Mouse (Mus musculus): ENCODE results near the gene Peg12. TPM values are rescaled to one million over a fixed set of nuclear protein-coding genes. Genes with fewer than 3 reads are reported as not detected.

Peg12 gene
- polyA plus RNA-seq, 1 experiment from 2014 or later, result 48.5 TPM

DNA sequence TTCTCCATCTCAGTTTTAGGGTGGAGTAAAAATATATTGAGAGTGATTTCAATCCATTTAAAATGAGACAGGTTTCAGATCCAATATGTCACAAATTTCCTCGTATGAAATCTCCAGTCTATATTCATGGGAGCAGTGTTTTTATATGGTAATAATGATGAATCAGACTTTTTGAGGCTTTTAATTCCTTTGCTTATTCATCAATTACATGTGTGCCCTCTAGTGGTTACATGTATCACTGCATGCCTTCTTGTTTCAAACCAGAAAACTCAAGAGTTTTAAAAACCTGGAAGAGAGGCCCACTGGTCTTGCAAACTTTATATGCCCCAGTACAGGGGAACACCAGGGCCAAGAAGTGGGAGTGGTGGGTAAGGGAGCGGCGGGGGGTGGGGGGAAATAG is 31.1 kb downstream of the Peg12 start:
- Histone ChIP-seq H3K9me3 (replicated peaks; ENCODE audit: control insufficient read depth, low read length) (no peaks in the 10 kb centered on the region), H3K4me1 (ENCODE audit: control insufficient read depth, insufficient read depth, low read length) (no peaks in the 10 kb centered on the region), H3K27ac (replicated peaks; ENCODE audit: low read depth, low read length) (no peak overlapping the region), H3K4me2 (ENCODE audit: low read depth, low read length) (no peak overlapping the region), H3K4me3 (ENCODE audit: low read depth, low read length) (no peak overlapping the region), H3K36me3 (replicated peaks; ENCODE audit: control insufficient read depth, insufficient read depth, low read depth, low read length) (no peaks in the 10 kb centered on the region), H3K27me3 (ENCODE audit: control insufficient read depth, insufficient read depth, low read length) (no peaks in the 10 kb centered on the region), H3K9ac (replicated peaks; ENCODE audit: low read length) (no peak overlapping the region)
- ATAC-seq (replicated peaks; ENCODE audit: insufficient number of reproducible peaks, low FRiP score, low TSS enrichment, low read depth), result no peak
- peak; percentile 41 for DNase-seq (ENCODE audit: low spot score)
- WGBS, result 37% methylated on average over 3 of the region's 3 CpGs

DNA sequence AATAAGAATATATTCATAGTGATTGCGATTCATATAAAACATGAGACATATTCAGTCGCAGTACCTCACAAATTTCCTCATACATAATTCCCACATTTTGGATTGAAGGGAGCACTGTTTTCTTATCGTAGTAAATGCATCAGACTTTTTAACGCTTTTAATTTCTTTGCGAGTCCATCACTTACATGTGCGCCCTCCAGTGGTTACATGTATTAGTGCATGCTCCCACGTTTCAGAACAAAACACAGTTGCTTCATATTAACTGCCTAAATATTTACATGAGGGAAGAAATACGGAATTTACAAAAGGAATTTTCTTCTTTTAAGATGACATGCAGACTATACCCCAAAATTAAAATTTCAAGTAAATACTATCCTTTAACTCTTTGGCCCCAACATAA is 36.0 kb downstream of the Peg12 start:
- H3K4me2 ChIP-seq (ENCODE audit: low read depth, low read length), result no peak overlapping the region
- no peaks in the 10 kb centered on the region for H3K9me3 ChIP-seq (replicated peaks; ENCODE audit: control insufficient read depth, low read length)
- no peaks in the 10 kb centered on the region for H3K36me3 ChIP-seq (replicated peaks; ENCODE audit: control insufficient read depth, insufficient read depth, low read depth, low read length)
- no peaks in the 10 kb centered on the region for H3K27me3 ChIP-seq (ENCODE audit: control insufficient read depth, insufficient read depth, low read length)
- no peak overlapping the region for H3K9ac ChIP-seq (replicated peaks; ENCODE audit: low read length)
- ATAC-seq (replicated peaks; ENCODE audit: insufficient number of reproducible peaks, low FRiP score, low TSS enrichment, low read depth) (no peak), DNase-seq (ENCODE audit: low spot score) (peak; percentile 63)
- no peak overlapping the region for H3K27ac ChIP-seq (replicated peaks; ENCODE audit: low read depth, low read length)
- no peak overlapping the region for H3K4me3 ChIP-seq (ENCODE audit: low read depth, low read length)
- 23% methylated on average over 8 of the region's 8 CpGs for WGBS
- no peaks in the 10 kb centered on the region for H3K4me1 ChIP-seq (ENCODE audit: control insufficient read depth, insufficient read depth, low read length)

DNA sequence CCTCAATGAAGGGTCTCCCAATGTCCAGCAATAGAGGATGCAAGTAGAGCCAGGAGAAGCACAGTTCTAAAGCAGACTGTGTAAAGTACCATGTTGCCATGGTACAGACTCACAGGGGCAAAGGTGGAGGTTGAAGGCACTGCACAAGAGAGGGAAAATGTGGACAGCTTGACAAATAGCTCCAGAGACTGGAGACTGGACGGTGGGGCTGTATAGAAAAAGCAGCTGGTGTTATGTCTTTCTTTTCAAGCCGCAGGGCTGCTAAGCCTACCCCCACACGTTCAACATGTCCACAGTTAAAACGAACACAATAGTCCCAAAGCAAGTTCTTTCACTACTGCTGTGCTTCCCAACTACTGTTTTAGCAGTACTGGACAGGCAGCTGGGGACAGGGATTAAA is 41.1 kb downstream of the Peg12 start:
- H3K9me3 ChIP-seq (replicated peaks; ENCODE audit: control insufficient read depth, low read length), result no peaks in the 10 kb centered on the region
- ATAC-seq (replicated peaks; ENCODE audit: insufficient number of reproducible peaks, low FRiP score, low TSS enrichment, low read depth) (0 out of 2 replicates have a peak, but pooled peaks have one; percentile 30), DNase-seq (ENCODE audit: low spot score) (no peak)
- no peaks in the 10 kb centered on the region for H3K27me3 ChIP-seq (ENCODE audit: control insufficient read depth, insufficient read depth, low read length)
- WGBS, result 58% methylated on average over 4 of the region's 4 CpGs
- H3K27ac ChIP-seq (replicated peaks; ENCODE audit: low read depth, low read length), result no peak overlapping the region
- no peak overlapping the region for H3K9ac ChIP-seq (replicated peaks; ENCODE audit: low read length)
- no peaks in the 10 kb centered on the region for H3K36me3 ChIP-seq (replicated peaks; ENCODE audit: control insufficient read depth, insufficient read depth, low read depth, low read length)
- H3K4me1 ChIP-seq (ENCODE audit: control insufficient read depth, insufficient read depth, low read length), result no peaks in the 10 kb centered on the region
- no peak overlapping the region for H3K4me2 ChIP-seq (ENCODE audit: low read depth, low read length)
- no peak overlapping the region for H3K4me3 ChIP-seq (ENCODE audit: low read depth, low read length)

DNA sequence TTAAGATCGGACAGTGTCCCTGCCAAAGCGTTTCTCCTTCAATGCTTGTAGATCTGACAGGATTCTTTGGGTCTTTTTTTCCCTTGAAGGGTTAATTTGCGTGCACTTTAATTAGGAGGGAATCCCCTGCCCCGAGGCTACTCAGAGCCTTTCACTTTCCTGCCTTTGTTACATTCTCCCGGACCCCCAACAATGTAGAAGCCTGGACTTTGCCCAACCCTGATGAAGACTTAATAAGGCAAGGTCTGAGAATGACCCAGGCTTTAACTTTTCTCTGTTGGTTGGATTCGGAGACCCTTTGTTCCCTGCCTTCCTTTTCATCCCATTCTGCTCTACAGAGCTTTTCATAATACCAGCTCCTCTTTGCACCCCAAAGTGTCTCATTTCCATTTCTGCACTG is 43.7 kb downstream of the Peg12 start:
- Histone ChIP-seq H3K9me3 (replicated peaks; ENCODE audit: control insufficient read depth, low read length) (no peaks in the 10 kb centered on the region), H3K36me3 (replicated peaks; ENCODE audit: control insufficient read depth, insufficient read depth, low read depth, low read length) (no peaks in the 10 kb centered on the region), H3K4me2 (ENCODE audit: low read depth, low read length) (peak overlapping the region; percentile 10; the same call in 1 of the 2 replicates), H3K27ac (replicated peaks; ENCODE audit: low read depth, low read length) (no peak overlapping the region; the same call in 1 of the 2 replicates), H3K9ac (replicated peaks; ENCODE audit: low read length) (no peak overlapping the region), H3K4me3 (ENCODE audit: low read depth, low read length) (no peak overlapping the region), H3K4me1 (ENCODE audit: control insufficient read depth, insufficient read depth, low read length) (no peaks in the 10 kb centered on the region), H3K27me3 (ENCODE audit: control insufficient read depth, insufficient read depth, low read length) (no peaks in the 10 kb centered on the region)
- 44% methylated on average over 6 of the region's 6 CpGs for WGBS
- ATAC-seq (replicated peaks; ENCODE audit: insufficient number of reproducible peaks, low FRiP score, low TSS enrichment, low read depth) (no peak; the same call in 1 of the 2 replicates), DNase-seq (ENCODE audit: low spot score) (peak; percentile 18)

DNA sequence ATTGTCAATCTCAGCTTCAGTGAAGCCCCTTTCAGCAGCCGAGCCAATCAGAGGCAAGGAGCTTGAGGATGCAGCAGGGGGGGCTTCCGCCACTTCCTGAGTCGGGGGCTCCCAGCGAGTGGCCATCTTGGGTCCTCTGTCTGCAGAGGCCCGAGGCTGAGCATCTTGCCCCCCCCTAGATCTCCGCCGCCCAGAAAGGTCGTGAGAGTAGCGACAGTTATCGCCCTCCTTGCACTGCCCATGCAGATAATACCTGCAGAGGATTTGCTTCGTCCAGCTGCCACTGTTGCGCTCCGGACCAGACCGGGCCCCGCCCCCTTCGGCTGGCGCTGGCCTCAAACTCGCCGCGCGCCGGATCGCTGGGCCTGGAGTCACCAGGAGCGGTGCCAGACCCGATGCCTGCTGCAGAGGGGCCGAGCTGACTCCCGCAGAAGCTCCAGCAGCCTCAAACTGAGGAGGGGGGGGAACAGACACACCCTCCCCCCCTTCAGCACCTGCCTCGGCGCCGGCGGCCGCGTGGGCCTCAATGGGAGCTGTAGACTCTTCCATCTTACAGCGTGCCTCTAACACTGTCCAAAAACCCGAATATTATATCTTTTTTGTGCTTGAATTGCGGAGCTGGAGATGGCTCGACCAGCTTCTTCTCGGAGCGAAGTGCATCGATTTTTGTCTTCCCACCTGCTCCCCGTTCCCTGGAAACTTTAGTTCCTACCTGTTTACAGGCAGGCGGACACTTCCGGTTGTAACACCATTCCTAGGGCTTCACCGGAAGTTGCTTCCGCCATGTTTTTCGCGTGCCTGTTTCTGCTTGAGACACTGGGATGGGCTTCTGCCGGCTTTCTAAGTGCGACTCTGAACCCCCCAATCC is 44.6 kb downstream of the Peg12 start, which contains the start of gene Mkrn3:
Gene Mkrn3 (minus strand): TSS at position 647 of the 868 bp plus-strand sequence.
- Histone ChIP-seq H3K27ac (replicated peaks; ENCODE audit: low read depth, low read length) (peak within 1 kb of the TSS; percentile 78), H3K36me3 (replicated peaks; ENCODE audit: control insufficient read depth, insufficient read depth, low read depth, low read length) (no peaks in the 10 kb centered on the region), H3K4me1 (ENCODE audit: control insufficient read depth, insufficient read depth, low read length) (no peaks in the 10 kb centered on the region), H3K9me3 (replicated peaks; ENCODE audit: control insufficient read depth, low read length) (no peaks in the 10 kb centered on the region), H3K4me2 (ENCODE audit: low read depth, low read length) (peak within 1 kb of the TSS; percentile 61), H3K27me3 (ENCODE audit: control insufficient read depth, insufficient read depth, low read length) (no peaks in the 10 kb centered on the region), H3K9ac (replicated peaks; ENCODE audit: low read length) (peak within 1 kb of the TSS; percentile 82), H3K4me3 (ENCODE audit: low read depth, low read length) (peak within 1 kb of the TSS; percentile 62)
- ATAC-seq (replicated peaks; ENCODE audit: insufficient number of reproducible peaks, low FRiP score, low TSS enrichment, low read depth) (peak; percentile 80), DNase-seq (ENCODE audit: low spot score) (peak; percentile 91)
- 28% methylated on average over 49 of the region's 49 CpGs for WGBS

DNA sequence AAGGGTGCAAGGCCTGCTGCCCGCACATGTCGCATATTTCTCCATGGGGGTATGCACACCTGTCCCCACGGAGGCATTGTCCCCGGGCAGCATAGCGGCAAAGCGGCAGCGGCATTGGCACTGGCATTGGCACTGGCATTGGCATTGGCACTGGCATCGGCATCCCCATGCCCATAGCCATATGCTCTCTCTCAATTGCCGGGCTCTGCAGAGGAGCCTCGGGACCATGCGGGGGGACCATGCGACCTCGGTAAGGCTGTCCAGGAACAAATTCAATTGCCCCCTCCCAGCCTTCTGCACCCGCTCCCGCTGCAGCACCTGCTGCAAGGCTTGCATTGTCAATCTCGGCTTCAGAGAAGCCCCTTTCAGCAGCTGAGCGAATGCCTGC is 45.2 kb downstream of the Peg12 start:
- H3K36me3 ChIP-seq (replicated peaks; ENCODE audit: control insufficient read depth, insufficient read depth, low read depth, low read length), result no peaks in the 10 kb centered on the region
- peak; percentile 67 for ATAC-seq (replicated peaks; ENCODE audit: insufficient number of reproducible peaks, low FRiP score, low TSS enrichment, low read depth)
- no peaks in the 10 kb centered on the region for H3K4me1 ChIP-seq (ENCODE audit: control insufficient read depth, insufficient read depth, low read length)
- H3K9ac ChIP-seq (replicated peaks; ENCODE audit: low read length), result peak overlapping the region; percentile 82
- H3K27ac ChIP-seq (replicated peaks; ENCODE audit: low read depth, low read length), result no peak overlapping the region; the same call in 1 of the 2 replicates
- peak overlapping the region; percentile 62 for H3K4me3 ChIP-seq (ENCODE audit: low read depth, low read length)
- no peaks in the 10 kb centered on the region for H3K27me3 ChIP-seq (ENCODE audit: control insufficient read depth, insufficient read depth, low read length)
- peak overlapping the region; percentile 61 for H3K4me2 ChIP-seq (ENCODE audit: low read depth, low read length)
- no peak for DNase-seq (ENCODE audit: low spot score)
- 56% methylated on average over 17 of the region's 17 CpGs for WGBS
- H3K9me3 ChIP-seq (replicated peaks; ENCODE audit: control insufficient read depth, low read length), result no peaks in the 10 kb centered on the region

DNA sequence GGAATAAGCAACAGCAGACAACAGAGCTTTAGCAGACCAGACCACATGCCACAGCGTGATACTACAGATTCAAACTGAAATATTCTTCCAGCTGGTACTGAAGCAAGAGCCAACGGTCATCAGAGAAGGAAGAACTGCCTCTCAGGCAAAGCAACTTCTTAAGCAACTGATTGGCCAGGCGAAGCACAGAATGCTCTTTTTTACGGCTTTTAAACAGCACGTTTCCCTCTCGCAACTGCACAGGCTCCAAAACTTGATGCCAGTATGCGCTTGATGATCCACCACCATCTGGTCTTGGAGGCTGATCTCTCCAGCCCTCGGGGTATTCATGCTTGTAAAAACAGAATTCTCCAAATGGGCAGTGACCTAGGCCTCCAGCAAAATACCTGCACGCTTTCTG is 46.0 kb downstream of the Peg12 start:
- H3K9ac ChIP-seq (replicated peaks; ENCODE audit: low read length), result peak overlapping the region; percentile 82; the same call in 1 of the 2 replicates
- WGBS, result 74% methylated on average over 9 of the region's 9 CpGs
- no peaks in the 10 kb centered on the region for H3K27me3 ChIP-seq (ENCODE audit: control insufficient read depth, insufficient read depth, low read length)
- H3K36me3 ChIP-seq (replicated peaks; ENCODE audit: control insufficient read depth, insufficient read depth, low read depth, low read length), result no peaks in the 10 kb centered on the region
- H3K4me2 ChIP-seq (ENCODE audit: low read depth, low read length), result peak overlapping the region; percentile 61
- H3K4me1 ChIP-seq (ENCODE audit: control insufficient read depth, insufficient read depth, low read length), result no peaks in the 10 kb centered on the region
- no peak overlapping the region for H3K27ac ChIP-seq (replicated peaks; ENCODE audit: low read depth, low read length)
- DNase-seq (ENCODE audit: low spot score) (no peak), ATAC-seq (replicated peaks; ENCODE audit: insufficient number of reproducible peaks, low FRiP score, low TSS enrichment, low read depth) (no peak)
- H3K9me3 ChIP-seq (replicated peaks; ENCODE audit: control insufficient read depth, low read length), result no peaks in the 10 kb centered on the region
- peak overlapping the region; percentile 62 for H3K4me3 ChIP-seq (ENCODE audit: low read depth, low read length)

DNA sequence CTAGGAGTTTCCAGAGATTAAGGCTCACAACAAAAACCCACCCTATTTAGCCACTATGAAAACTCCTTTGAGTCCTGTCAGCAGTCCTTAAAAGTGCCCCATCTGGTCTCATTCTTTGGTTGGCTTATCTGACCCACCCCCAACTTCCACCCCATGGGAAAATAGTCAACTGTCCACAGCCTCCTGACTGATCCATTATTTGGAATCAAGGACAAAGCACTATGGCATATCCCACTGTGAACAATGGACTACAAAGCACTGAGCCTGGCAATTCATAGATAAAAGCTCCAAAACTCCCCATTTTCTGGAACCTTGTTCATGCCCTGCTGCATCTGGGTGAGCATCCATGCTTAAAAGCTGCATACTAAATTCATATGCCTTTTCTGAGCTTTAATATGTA is 48.1 kb downstream of the Peg12 start:
- no peaks in the 10 kb centered on the region for H3K27me3 ChIP-seq (ENCODE audit: control insufficient read depth, insufficient read depth, low read length)
- H3K4me1 ChIP-seq (ENCODE audit: control insufficient read depth, insufficient read depth, low read length), result no peaks in the 10 kb centered on the region
- no peak overlapping the region for H3K4me3 ChIP-seq (ENCODE audit: low read depth, low read length)
- no peak for DNase-seq (ENCODE audit: low spot score)
- H3K27ac ChIP-seq (replicated peaks; ENCODE audit: low read depth, low read length), result no peak overlapping the region
- H3K4me2 ChIP-seq (ENCODE audit: low read depth, low read length), result no peak overlapping the region
- ATAC-seq (replicated peaks; ENCODE audit: insufficient number of reproducible peaks, low FRiP score, low TSS enrichment, low read depth), result peak; percentile 36
- H3K36me3 ChIP-seq (replicated peaks; ENCODE audit: control insufficient read depth, insufficient read depth, low read depth, low read length), result no peaks in the 10 kb centered on the region
- no peaks in the 10 kb centered on the region for H3K9me3 ChIP-seq (replicated peaks; ENCODE audit: control insufficient read depth, low read length)
- H3K9ac ChIP-seq (replicated peaks; ENCODE audit: low read length), result no peak overlapping the region
